Mouse (Mus musculus) lung, adult 2 months (tissue): Measurements from ENCODE around the gene Tomm7.

ENCODE experiments used
- CTCF ChIP-seq: fragments of 200-500 bp; IDR thresholded peaks from 2 replicates; pipeline ENCODE4 v1.5.1; 2011; ENCODE audit warnings: mild to moderate bottlenecking, low read length, control low read depth; ENCODE audit not compliant: insufficient read depth
- POLR2A ChIP-seq: fragments of 200-500 bp; IDR thresholded peaks from 2 replicates; pipeline ENCODE4 v1.6.1; 2011; ENCODE audit warnings: low read depth, mild to moderate bottlenecking, control low read depth, low read length, borderline replicate concordance; ENCODE audit errors: extremely low read depth

- TF ChIP-seq CTCF = no peak
- TF ChIP-seq POLR2A = no peak
Observed at GRCm38 (mm10) chr5:23789078-23789612, 54.8 kb downstream of the Tomm7 start.
